Mouse (Mus musculus) lung, postnatal 4 days (tissue): ENCODE measurements around the gene Cxcl5.
"Not testable (repeated sequence)": the region's sequence is repeated elsewhere in the genome, so short reads cannot be mapped to it uniquely, and the experiment has no call there.

ENCODE experiments used
- DNase-seq, 2 experiments: peaks; one replicate each; pipeline ENCODE4 v3.0.0; 2021

Cxcl5 gene

GRCm38 (mm10) chr5:90785659-90786588 is 26.8 kb downstream of the Cxcl5 start, which contains the start of gene Cxcl3:
TSS of gene Cxcl3 (plus strand) at chr5:90786103.
- peak; percentile 39 to 55 for DNase-seq

- DNase-seq = no peak
Measured at GRCm38 (mm10) chr5:90788114-90788513, 29.0 kb downstream of the Cxcl5 start.

DNA sequence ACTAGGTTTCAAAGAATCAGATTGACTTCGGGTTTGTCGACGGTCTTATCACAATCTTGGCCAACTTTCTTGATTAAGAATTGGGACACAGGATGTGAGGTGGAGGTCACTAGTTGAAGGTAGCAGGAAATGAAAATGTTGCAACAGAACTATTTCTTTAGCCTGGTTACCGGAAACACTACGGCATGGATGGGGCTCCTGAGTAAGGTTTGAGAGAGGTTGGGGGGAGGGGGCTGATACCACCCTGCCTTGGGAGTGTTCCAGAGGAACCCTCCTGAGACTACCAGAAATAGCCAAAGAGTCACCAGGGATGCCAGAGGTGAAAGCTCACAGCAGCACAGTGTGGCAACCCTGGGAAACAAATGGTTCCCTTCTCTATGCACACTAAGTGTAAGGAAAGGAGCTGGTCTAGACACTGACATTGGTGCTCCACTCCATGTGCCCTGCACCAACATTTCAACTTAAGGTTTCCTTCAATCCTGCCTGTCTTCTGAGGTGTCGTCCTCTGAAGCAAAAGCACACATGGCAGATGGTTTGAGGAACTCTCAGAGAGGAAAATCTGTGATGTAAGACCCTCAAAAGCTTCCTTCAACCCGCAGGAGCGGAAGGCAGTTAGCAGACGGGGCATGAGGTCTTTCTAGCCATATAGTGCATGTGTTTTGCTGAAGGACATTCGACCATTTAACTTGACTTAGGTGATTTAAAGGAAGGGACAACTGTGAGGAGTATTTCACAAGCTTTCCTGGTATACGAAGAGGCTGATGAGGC is 30.3 kb downstream of the Cxcl5 start:
- DNase-seq = no peak

DNA sequence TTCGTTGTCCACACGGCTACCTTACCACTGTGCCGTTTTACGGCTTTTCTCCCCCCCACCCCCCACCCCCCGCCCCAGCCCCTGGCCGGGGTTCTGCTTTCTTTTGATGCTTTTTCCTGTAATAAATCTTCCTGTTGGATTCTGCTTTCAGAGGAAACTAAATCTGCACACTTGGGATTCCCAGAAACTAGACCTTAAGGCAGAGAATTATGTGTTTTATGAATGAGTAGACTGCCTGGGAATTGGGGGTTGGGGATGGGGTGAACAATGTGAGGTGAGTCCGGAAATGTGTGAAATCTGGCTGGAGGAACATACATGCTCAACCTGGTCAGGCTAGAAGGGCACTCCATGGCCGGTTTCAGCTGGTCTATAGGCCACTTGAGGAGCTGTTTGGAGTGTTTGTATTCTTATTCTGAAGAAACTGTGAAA is 30.9 kb downstream of the Cxcl5 start:
- DNase-seq = peak; percentile 57 to 72

- peak; percentile 68 to 75 for DNase-seq
Measured at GRCm38 (mm10) chr5:90794195-90794625, 35.0 kb downstream of the Cxcl5 start, which contains the start of gene Cxcl15. TSS of gene Cxcl15 (plus strand) at chr5:90794534.

- DNase-seq = not testable (repeated sequence)
Measured at GRCm38 (mm10) chr5:90795392-90795791, 36.2 kb downstream of the Cxcl5 start.

DNA sequence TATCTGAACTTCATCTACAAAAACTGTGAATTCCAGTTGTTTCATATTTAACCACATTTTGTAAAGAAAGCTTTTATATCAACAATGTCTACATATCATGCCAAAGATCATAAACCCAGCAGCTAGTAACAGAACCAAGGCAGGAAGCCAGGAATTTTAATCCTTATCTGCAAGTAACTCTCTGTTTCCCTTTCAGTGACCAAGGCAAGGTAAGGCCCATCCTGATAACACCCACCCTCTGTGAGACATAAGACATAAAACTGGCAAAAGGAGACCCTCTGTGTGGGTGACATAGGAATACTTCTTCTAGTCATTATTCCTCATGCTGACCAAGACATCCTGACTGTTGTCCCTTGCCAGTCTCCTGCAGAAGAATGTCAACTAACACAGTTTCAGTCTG is 45.4 kb downstream of the Cxcl5 start:
- peak in 1 of 2 experiments; percentile 3 for DNase-seq

GRCm38 (mm10) chr5:90806050-90806449 is 46.9 kb downstream of the Cxcl5 start:
- DNase-seq = peak in 1 of 2 experiments; percentile 5

DNA sequence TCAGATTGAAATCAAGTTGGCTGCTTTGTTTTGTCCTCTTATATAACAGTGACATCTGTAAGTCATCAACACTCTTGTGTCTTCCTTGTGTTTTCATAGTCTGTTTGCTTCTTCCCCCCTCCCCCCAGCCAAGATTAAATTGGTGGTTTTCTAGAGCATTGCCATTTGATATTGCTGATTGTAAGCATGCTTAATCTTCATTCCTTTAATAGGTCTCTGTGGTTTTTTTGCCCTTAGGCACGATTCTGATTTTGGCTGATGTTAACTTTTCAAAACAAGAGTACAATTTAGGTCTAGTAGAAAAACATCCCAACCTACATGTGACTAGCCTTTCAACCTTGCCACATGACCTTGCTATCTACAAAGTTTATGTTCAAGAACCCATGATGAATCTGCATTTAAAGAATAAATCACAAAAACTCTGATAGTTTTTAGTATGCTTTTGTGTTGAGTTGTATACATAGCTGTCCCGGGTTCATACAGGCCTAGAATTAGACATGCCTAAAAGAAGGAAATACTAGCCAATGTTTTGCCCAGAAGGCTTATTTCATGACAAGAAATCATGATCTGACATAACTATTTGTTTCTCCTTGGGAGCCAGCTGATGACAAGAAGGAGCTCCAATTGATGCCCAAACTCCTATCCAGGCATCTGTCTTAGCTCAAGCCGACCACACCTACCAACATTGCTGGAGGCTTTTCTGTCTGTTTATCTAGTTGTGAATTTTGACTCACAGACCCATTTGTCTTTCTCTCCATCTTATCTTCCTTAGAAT is 48.2 kb downstream of the Cxcl5 start:
- DNase-seq = peak in 1 of 2 experiments; percentile 2
